Mouse (Mus musculus): ENCODE measurements around the gene Mical2.

Mical2 gene

GRCm38 (mm10) chr7:112225615-112226262 is at the start of gene Mical2:
TSS of gene Mical2 (plus strand) at chr7:112225856.
- CTCF ChIA-PET, result no interaction called here

GRCm38 (mm10) chr7:112176627-112177026 is 49.0 kb upstream of the Mical2 start:
- CTCF ChIA-PET, result no interaction called here

DNA sequence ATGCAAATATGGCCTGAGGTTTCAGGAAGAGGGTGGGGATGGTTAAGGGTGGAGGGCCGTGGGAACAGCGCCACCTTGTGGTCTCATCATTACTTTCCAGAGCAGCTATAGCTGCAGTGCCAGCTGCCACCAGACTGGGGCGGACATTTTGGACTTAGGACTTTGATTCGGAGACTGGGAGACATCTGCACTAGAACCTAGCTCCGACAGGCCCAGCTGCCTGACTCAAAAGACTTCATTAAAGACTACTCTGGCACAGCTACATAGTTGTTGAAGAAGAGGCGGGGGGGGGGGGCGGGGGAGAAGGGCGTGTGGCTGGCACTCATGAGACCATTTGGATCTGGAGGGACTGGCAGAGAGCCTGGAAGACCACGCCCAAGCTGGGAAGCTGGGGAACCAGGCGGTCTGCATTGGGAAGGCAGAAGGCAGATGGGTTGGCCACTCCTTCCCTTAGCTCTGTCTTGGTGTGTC is 45.4 kb upstream of the Mical2 start:
- CTCF ChIA-PET, result no interaction called here

GRCm38 (mm10) chr7:112183258-112183841 is 42.3 kb upstream of the Mical2 start:
- CTCF ChIA-PET, result no interaction called here

- CTCF ChIA-PET, result no interaction called here
Observed at GRCm38 (mm10) chr7:112184519-112185225, 41.0 kb upstream of the Mical2 start.

DNA sequence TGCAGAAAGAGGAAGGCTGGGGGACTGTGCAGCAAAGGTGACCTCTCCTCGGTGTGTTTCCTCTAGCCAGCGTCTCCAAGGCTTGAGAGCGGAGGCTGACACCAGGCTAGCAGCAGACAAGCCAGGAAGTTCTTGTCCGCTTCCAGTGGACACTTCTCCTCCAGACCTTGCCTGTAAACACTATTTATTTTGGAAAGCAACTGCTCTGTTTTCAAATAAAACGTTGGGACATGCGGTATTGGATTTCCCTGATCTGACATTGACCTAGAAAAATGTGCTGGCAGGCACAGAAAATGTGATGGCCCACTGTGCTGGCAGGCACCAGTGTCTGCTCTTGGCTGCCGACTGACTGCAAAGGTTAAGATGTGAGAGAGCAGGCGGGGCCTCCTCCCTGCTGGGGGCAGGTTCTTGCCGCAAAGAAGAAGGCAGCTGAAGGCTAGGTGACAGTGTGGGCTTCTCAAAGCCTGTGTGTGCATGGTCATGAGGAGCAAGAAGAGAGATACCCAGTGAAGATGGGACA is 40.4 kb upstream of the Mical2 start:
- CTCF ChIA-PET, result no interaction called here

GRCm38 (mm10) chr7:112186871-112187270 is 38.8 kb upstream of the Mical2 start:
- CTCF ChIA-PET, result no interaction called here

DNA sequence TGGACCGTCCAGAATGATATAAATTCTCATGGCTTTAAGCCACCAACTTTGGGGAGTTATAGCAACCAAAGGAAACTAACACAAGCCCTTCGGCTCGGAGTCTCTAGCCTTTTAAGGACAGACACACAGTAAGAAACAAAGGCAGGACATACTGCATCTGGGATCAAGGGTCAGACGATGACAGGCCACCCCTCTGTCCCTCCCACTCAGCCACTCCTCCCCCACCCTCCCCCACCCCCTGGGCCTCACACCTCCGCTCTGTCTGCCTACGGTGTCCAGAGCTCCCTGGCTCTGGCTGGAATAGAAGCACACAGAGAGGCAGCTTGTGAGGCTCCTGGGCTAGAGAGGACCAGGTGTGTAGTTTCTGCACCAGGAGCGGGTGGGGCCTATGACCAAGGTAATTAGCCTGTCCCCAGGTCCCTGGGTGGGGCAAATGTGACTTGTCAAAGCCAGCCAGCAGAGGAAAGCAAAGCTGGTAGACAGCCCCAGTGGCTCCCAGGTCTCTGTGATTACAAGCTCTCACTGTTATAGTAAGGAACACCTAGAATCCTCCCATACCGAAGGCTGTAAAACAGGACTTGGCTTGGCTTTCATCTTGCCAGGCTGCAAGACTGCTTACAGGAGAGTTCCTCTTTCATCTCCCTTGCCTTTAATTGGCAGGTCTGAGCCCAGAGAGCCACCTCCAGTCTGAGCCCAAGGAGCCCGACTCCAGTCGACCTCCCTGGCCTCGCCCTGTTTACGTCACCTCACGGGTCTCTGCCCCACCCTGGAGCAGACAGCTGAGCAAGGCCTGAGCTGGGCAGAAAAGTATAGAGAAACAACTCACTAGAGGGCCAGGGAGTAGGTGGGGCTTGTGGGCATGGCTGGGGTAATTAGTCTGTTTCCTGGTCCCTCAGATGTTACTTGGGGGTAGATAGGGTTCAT is 37.9 kb upstream of the Mical2 start:
- CTCF ChIA-PET, result no interaction called here

DNA sequence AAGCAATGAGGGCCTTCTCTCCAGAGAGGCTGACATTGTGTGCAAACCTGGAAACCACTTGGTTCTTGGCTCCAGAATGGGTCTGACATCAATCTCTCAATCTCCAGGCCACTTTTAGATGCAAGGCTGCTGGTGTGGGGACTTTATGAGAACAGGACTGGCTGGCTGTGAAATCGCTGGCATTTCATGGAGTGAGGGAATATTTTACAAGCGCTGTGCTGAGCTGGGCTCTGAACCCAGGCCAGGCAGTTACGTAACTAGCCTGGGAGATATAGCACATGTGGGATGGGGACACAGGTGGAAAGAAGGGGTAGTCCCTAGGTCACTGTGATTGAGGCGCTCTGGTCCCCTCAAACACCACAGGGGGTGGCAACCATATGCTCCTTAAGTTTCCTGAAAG is 33.4 kb upstream of the Mical2 start:
- CTCF ChIA-PET, result no interaction called here

DNA sequence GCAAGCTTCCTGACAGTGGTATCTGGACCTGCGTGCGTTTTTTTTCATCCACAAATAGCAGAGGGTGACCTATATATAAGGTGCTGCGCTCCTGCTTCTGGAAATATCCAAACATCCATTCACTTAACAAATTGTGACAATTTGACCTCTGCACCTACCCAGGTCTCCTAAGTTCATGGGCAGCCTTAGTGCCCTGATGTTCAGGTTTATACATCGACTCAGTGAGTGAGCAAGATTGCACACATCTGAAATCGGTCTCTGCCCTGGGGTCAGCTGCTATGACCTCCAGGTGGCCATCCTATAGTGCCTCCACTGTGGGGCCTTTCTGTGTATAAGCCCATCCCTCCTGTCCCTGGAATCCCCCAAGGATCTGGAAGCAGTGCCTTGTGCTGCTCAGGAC is 32.9 kb upstream of the Mical2 start:
- CTCF ChIA-PET, result no interaction called here

GRCm38 (mm10) chr7:112194286-112194685 is 31.4 kb upstream of the Mical2 start:
- CTCF ChIA-PET, result no interaction called here

GRCm38 (mm10) chr7:112197461-112197860 is 28.2 kb upstream of the Mical2 start:
- CTCF ChIA-PET, result no interaction called here

GRCm38 (mm10) chr7:112199343-112199742 is 26.3 kb upstream of the Mical2 start:
- CTCF ChIA-PET, result no interaction called here

- CTCF ChIA-PET, result no interaction called here
Observed at GRCm38 (mm10) chr7:112200761-112201160, 24.9 kb upstream of the Mical2 start.

GRCm38 (mm10) chr7:112202194-112202593 is 23.5 kb upstream of the Mical2 start:
- CTCF ChIA-PET, result no interaction called here

GRCm38 (mm10) chr7:112202843-112203242 is 22.8 kb upstream of the Mical2 start:
- CTCF ChIA-PET, result no interaction called here

DNA sequence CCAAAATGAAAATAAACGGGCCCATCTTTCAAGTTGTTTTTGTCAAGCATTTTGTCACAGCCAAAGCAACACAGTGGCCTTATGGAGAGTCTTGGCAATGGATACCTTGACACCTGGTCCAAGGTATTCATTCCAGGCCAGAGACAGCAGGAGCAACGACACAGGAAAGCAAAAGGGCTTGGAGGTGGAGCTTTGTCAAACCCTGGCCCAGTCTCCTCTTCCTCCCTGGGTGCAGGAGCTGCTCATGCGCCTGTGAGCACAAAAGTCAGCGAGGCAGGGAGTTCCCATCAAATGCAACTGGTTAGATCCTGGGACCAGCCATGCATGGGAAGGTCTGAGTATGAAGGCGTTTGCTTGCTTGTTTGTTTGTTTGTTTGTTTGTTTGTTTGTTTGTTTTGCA is 21.7 kb upstream of the Mical2 start:
- CTCF ChIA-PET, result no interaction called here

DNA sequence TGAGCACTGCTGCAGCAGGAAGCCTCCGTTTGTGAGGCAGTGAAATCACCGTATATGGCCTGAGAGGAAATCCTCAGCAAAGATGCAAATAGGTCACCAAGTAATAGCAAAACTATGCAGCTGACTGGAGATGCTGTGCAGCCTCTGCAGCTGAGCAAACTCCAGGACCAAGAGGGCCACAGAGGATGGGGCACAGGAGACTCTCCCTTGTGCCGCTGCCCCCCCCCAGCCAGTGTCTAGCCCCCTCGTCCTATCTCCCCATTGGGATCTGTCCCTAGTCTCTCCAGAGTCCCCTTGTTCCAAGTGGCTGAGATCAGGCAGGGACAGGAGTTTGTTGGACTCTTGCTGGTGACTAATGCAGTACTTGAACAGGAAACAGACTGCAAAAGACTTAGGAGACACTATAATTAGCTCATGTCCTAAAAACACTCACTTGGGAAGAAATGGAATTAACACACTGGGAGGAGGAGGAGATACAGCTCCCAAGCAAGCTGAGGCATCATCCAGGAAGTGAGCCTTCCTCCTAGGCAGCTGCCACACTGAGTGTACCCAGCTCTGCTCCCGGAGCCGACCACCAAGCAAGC is 21.2 kb upstream of the Mical2 start:
- CTCF ChIA-PET, result no interaction called here

GRCm38 (mm10) chr7:112205513-112205912 is 20.1 kb upstream of the Mical2 start:
- CTCF ChIA-PET, result no interaction called here

GRCm38 (mm10) chr7:112207717-112208116 is 17.9 kb upstream of the Mical2 start:
- CTCF ChIA-PET, result no interaction called here

DNA sequence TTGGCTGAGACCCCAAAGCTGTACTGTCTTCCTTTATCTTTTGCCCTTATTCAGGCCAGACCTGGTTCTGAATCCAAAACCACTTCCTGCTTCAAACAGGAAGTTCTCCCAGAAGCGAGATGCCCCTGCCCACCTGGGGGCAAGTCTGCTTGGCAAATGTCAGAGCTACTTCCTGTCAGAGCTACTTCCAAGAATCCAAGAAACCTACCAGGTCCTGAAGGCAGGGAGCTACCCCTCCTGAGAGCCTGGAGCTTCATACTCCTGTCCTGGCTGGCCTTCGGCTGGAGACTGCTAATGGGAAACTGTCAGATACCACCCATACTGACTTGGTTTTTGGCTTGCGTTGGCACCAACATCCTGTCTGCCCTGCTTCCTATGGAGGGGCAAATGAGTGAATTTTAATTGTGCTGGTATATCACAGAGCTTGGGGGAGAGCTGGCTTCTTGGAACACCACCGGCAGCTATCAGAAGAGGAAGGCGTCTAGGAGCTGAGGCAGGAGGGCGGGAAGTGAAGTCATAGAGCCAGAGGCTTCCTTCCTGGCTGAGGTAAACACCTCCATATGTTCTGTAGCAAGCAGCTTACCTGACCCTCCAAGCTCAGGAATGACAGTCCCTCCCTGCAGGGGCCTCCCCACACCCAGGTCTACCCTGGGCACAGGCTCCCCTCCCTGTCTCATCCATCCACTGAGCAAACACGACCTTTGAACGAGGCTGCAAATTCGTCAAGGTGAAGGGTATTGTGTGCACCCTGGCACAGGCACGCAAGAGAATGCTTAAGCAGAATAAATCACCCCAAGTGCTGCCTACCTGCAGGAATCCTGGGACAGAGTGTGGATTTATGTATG is 17.1 kb upstream of the Mical2 start:
- CTCF ChIA-PET, result no interaction called here
